Mouse (Mus musculus): ENCODE measurements around the gene Vnn3. TPM values are rescaled to one million over a fixed set of nuclear protein-coding genes. Genes with fewer than 3 reads are reported as not detected.

The Vnn3 gene
- not detected in 2 replicates for polyA plus RNA-seq (2016; fragmentation: Nextera tagmentation; extraction: Ambion mirVana)

- no peaks in the 10 kb centered on the region for H3K4me1 ChIP-seq (replicated peaks)
- no peak within 1 kb of the TSS for H3K4me3 ChIP-seq
- no peak within 1 kb of the TSS for H3K27ac ChIP-seq
- 92% methylated on average over 4 of the region's 4 CpGs for WGBS
- no peaks in the 10 kb centered on the region for H3K36me3 ChIP-seq
- no peaks in the 10 kb centered on the region for H3K9me3 ChIP-seq
- no peaks in the 10 kb centered on the region for H3K27me3 ChIP-seq (ENCODE audit: insufficient read depth, poor library complexity, severe bottlenecking)
- no peak for DNase-seq (ENCODE audit: low spot score)
Measured at GRCm38 (mm10) chr10:23851228-23851912, at the start of gene Vnn3. TSS of gene Vnn3 (plus strand) at chr10:23851462.

- H3K4me3 ChIP-seq: no peak overlapping the region
- DNase-seq (ENCODE audit: low spot score): no peak
- WGBS: 78% methylated on average over 3 of the region's 3 CpGs
- H3K27ac ChIP-seq: no peak overlapping the region
- peaks cover 66% of the 10 kb centered on the region for H3K36me3 ChIP-seq
- H3K4me1 ChIP-seq (replicated peaks): peaks cover 20% of the 10 kb centered on the region
- no peaks in the 10 kb centered on the region for H3K9me3 ChIP-seq
- no peaks in the 10 kb centered on the region for H3K27me3 ChIP-seq (ENCODE audit: insufficient read depth, poor library complexity, severe bottlenecking)
Measured at GRCm38 (mm10) chr10:23802911-23803310, 48.4 kb upstream of the Vnn3 start.

GRCm38 (mm10) chr10:23804665-23805064 lies 46.6 kb upstream of the Vnn3 start:
- Histone ChIP-seq H3K4me3 (no peak overlapping the region), H3K9me3 (no peaks in the 10 kb centered on the region), H3K4me1 (replicated peaks) (peaks cover 11% of the 10 kb centered on the region), H3K36me3 (peaks cover 71% of the 10 kb centered on the region), H3K27me3 (ENCODE audit: insufficient read depth, poor library complexity, severe bottlenecking) (no peaks in the 10 kb centered on the region), H3K27ac (no peak overlapping the region)
- WGBS: 60% methylated on average over 3 of the region's 3 CpGs
- DNase-seq (ENCODE audit: low spot score): no peak

GRCm38 (mm10) chr10:23806201-23806600 lies 45.1 kb upstream of the Vnn3 start:
- no peaks in the 10 kb centered on the region for H3K27me3 ChIP-seq (ENCODE audit: insufficient read depth, poor library complexity, severe bottlenecking)
- DNase-seq (ENCODE audit: low spot score): no peak
- H3K36me3 ChIP-seq: peaks cover 61% of the 10 kb centered on the region
- 0 out of 2 replicates have a peak, but pooled peaks cover 4% of the 10 kb centered on the region for H3K4me1 ChIP-seq (replicated peaks)
- H3K4me3 ChIP-seq: no peak overlapping the region
- 20% methylated on average over 4 of the region's 4 CpGs for WGBS
- no peaks in the 10 kb centered on the region for H3K9me3 ChIP-seq
- H3K27ac ChIP-seq: no peak overlapping the region

- 79% methylated on average over 9 of the region's 12 CpGs for WGBS
Measured at GRCm38 (mm10) chr10:23811635-23812437, 39.4 kb upstream of the Vnn3 start.

GRCm38 (mm10) chr10:23812438-23812759 lies 38.9 kb upstream of the Vnn3 start:
- H3K9me3 ChIP-seq: no peaks in the 10 kb centered on the region
- peaks cover 16% of the 10 kb centered on the region for H3K36me3 ChIP-seq
- no peak for DNase-seq (ENCODE audit: low spot score)
- peaks cover 8% of the 10 kb centered on the region for H3K4me1 ChIP-seq (replicated peaks)
- H3K4me3 ChIP-seq: no peak overlapping the region
- H3K27me3 ChIP-seq (ENCODE audit: insufficient read depth, poor library complexity, severe bottlenecking): no peaks in the 10 kb centered on the region
- H3K27ac ChIP-seq: no peak overlapping the region

More at GRCm38 (mm10) chr10:23811635-23812437, 39.4 kb upstream of the Vnn3 start:
- H3K4me3 ChIP-seq: no peak overlapping the region
- H3K4me1 ChIP-seq (replicated peaks): peaks cover 8% of the 10 kb centered on the region
- no peaks in the 10 kb centered on the region for H3K9me3 ChIP-seq
- H3K27ac ChIP-seq: no peak overlapping the region
- H3K27me3 ChIP-seq (ENCODE audit: insufficient read depth, poor library complexity, severe bottlenecking): no peaks in the 10 kb centered on the region
- peaks cover 22% of the 10 kb centered on the region for H3K36me3 ChIP-seq
- peak; percentile 62 for DNase-seq (ENCODE audit: low spot score)

GRCm38 (mm10) chr10:23812852-23813766 lies 38.2 kb upstream of the Vnn3 start:
- Histone ChIP-seq H3K4me3 (no peak overlapping the region), H3K4me1 (replicated peaks) (peaks cover 8% of the 10 kb centered on the region), H3K27ac (no peak overlapping the region), H3K9me3 (no peaks in the 10 kb centered on the region), H3K27me3 (ENCODE audit: insufficient read depth, poor library complexity, severe bottlenecking) (no peaks in the 10 kb centered on the region), H3K36me3 (peaks cover 16% of the 10 kb centered on the region)
- WGBS: 51% methylated on average over 11 of the region's 11 CpGs
- DNase-seq (ENCODE audit: low spot score): peak; percentile 8

GRCm38 (mm10) chr10:23815168-23815567 lies 36.1 kb upstream of the Vnn3 start:
- peak; percentile 68 for DNase-seq (ENCODE audit: low spot score)
- Histone ChIP-seq H3K36me3 (peaks cover 33% of the 10 kb centered on the region), H3K4me3 (no peak overlapping the region), H3K27ac (no peak overlapping the region), H3K4me1 (replicated peaks) (peaks cover 8% of the 10 kb centered on the region), H3K9me3 (no peaks in the 10 kb centered on the region), H3K27me3 (ENCODE audit: insufficient read depth, poor library complexity, severe bottlenecking) (no peaks in the 10 kb centered on the region)
- 60% methylated on average over 1 of the region's 1 CpGs for WGBS

- Histone ChIP-seq H3K4me3 (no peak overlapping the region), H3K9me3 (no peaks in the 10 kb centered on the region), H3K27me3 (ENCODE audit: insufficient read depth, poor library complexity, severe bottlenecking) (no peaks in the 10 kb centered on the region), H3K27ac (no peak overlapping the region), H3K4me1 (replicated peaks) (peaks cover 8% of the 10 kb centered on the region), H3K36me3 (peaks cover 39% of the 10 kb centered on the region)
- WGBS: 92% methylated on average over 7 of the region's 7 CpGs
- no peak for DNase-seq (ENCODE audit: low spot score)
Measured at GRCm38 (mm10) chr10:23816241-23816640, 35.0 kb upstream of the Vnn3 start.

GRCm38 (mm10) chr10:23826516-23826915 lies 24.7 kb upstream of the Vnn3 start:
- Histone ChIP-seq H3K27ac (no peak overlapping the region), H3K36me3 (peaks cover 45% of the 10 kb centered on the region), H3K4me3 (no peak overlapping the region), H3K27me3 (ENCODE audit: insufficient read depth, poor library complexity, severe bottlenecking) (no peaks in the 10 kb centered on the region), H3K9me3 (no peaks in the 10 kb centered on the region), H3K4me1 (replicated peaks) (no peaks in the 10 kb centered on the region)
- DNase-seq (ENCODE audit: low spot score): no peak
- WGBS: 88% methylated on average over 7 of the region's 7 CpGs

- no peak overlapping the region for H3K27ac ChIP-seq
- H3K4me3 ChIP-seq: no peak overlapping the region
- no peaks in the 10 kb centered on the region for H3K27me3 ChIP-seq (ENCODE audit: insufficient read depth, poor library complexity, severe bottlenecking)
- WGBS: 82% methylated on average over 9 of the region's 9 CpGs
- no peaks in the 10 kb centered on the region for H3K4me1 ChIP-seq (replicated peaks)
- no peak for DNase-seq (ENCODE audit: low spot score)
- no peaks in the 10 kb centered on the region for H3K9me3 ChIP-seq
- no peaks in the 10 kb centered on the region for H3K36me3 ChIP-seq
Measured at GRCm38 (mm10) chr10:23836003-23836964, 15.0 kb upstream of the Vnn3 start.

GRCm38 (mm10) chr10:23837115-23837514 lies 14.1 kb upstream of the Vnn3 start:
- Histone ChIP-seq H3K4me3 (no peak overlapping the region), H3K27ac (no peak overlapping the region), H3K4me1 (replicated peaks) (no peaks in the 10 kb centered on the region), H3K36me3 (no peaks in the 10 kb centered on the region), H3K27me3 (ENCODE audit: insufficient read depth, poor library complexity, severe bottlenecking) (no peaks in the 10 kb centered on the region), H3K9me3 (no peaks in the 10 kb centered on the region)
- WGBS: 73% methylated on average over 3 of the region's 3 CpGs
- no peak for DNase-seq (ENCODE audit: low spot score)

Data from hindbrain, embryonic 10.5 days (tissue).